Mouse (Mus musculus) CH12.LX (cell line): Measurements from ENCODE around the gene Ranbp10. TPM values are rescaled to one million over a fixed set of nuclear protein-coding genes. Genes with fewer than 3 reads are reported as not detected.

ENCODE experiments used
- DNase-seq: peaks from one replicate; pipeline ENCODE4 v3.0.0-alpha.2; 2013; ENCODE audit errors: extremely low read depth
- H3K27ac ChIP-seq: 2 replicates; pipeline ENCODE4 v1.5.1; 2012; ENCODE audit warnings: low read depth, mild to moderate bottlenecking, control low read depth, moderate library complexity; ENCODE audit not compliant: insufficient read depth
- H3K27me3 ChIP-seq: replicated peaks from 2 replicates; pipeline ENCODE3; 2012; ENCODE audit warnings: inconsistent platforms
- H3K36me3 ChIP-seq, 2 experiments: replicated peaks in 1 of 2; 2 replicates each; pipeline versions ENCODE3 to v1.6.1; 2012; ENCODE audit warnings: inconsistent platforms in 1 of 2, low read length in 1 of 2, mild to moderate bottlenecking in 1 of 2, mixed read lengths in 1 of 2, moderate library complexity in 1 of 2; ENCODE audit not compliant: control insufficient read depth in 1 of 2, insufficient read depth in 1 of 2
- H3K4me1 ChIP-seq, 2 experiments: 2 replicates each; pipeline ENCODE4 v1.6.1; 2012; ENCODE audit warnings: inconsistent platforms in 1 of 2, moderate library complexity in 1 of 2; ENCODE audit not compliant: insufficient read depth in 2 of 2, control insufficient read depth in 1 of 2
- H3K4me2 ChIP-seq: 2 replicates; pipeline ENCODE4 v1.6.1; 2012; ENCODE audit warnings: low read depth, mild to moderate bottlenecking, control low read depth; ENCODE audit not compliant: poor library complexity, insufficient read depth, severe bottlenecking
- H3K4me3 ChIP-seq, 3 experiments: fragments of 150-350 bp in 1 of 3; sonication (generic) in 1 of 3; replicated peaks in 1 of 3; 2 replicates each; pipeline versions ENCODE3 to v1.5.1; 2011 to 2012; ENCODE audit warnings: low read depth in 2 of 3, low read length in 2 of 3, mild to moderate bottlenecking in 2 of 3, moderate library complexity in 2 of 3, control low read depth in 1 of 3, improper control_type of control experiment in 1 of 3, inconsistent platforms in 1 of 3, mixed read lengths in 1 of 3; ENCODE audit not compliant: poor library complexity in 1 of 3
- H3K79me2 ChIP-seq: replicated peaks from 2 replicates; pipeline ENCODE4 v1.6.1; 2012; ENCODE audit warnings: mild to moderate bottlenecking, moderate library complexity; ENCODE audit not compliant: control insufficient read depth, poor library complexity, insufficient read depth, severe bottlenecking; ENCODE audit errors: extremely low read depth
- H3K9ac ChIP-seq: 2 replicates; pipeline ENCODE4 v1.6.1; 2012; ENCODE audit warnings: low read depth, mild to moderate bottlenecking, control low read depth, moderate library complexity; ENCODE audit not compliant: insufficient read depth
- H3K9me3 ChIP-seq: replicated peaks from 2 replicates; pipeline ENCODE3; 2012; ENCODE audit warnings: low read length, inconsistent platforms, mixed read lengths
- CTCF ChIP-seq, 2 experiments: IDR thresholded peaks in 1 of 2; conservative IDR thresholded peaks in 1 of 2; 2 replicates each; pipeline ENCODE4 v1.5.1; 2011 to 2012; ENCODE audit warnings: low read depth in 2 of 2, low read length in 2 of 2, improper control_type of control experiment in 1 of 2, inconsistent platforms in 1 of 2, mild to moderate bottlenecking in 1 of 2, moderate library complexity in 1 of 2
- ELF1 ChIP-seq: IDR thresholded peaks from 2 replicates; pipeline ENCODE4 v1.6.1; 2014; ENCODE audit warnings: low read depth, mild to moderate bottlenecking, inconsistent platforms, low read length, improper control_type of control experiment
- EP300 ChIP-seq: IDR thresholded peaks from 2 replicates; pipeline ENCODE4 v1.6.1; 2011; ENCODE audit warnings: low read length, improper control_type of control experiment
- HCFC1 ChIP-seq: IDR thresholded peaks from 2 replicates; pipeline ENCODE4 v1.6.1; 2012; ENCODE audit warnings: low read depth, mild to moderate bottlenecking, inconsistent platforms, low read length, improper control_type of control experiment
- JUND ChIP-seq: conservative IDR thresholded peaks from 2 replicates; pipeline ENCODE4 v1.6.1; 2011; ENCODE audit warnings: low read depth, low read length, improper control_type of control experiment
- MXI1 ChIP-seq: IDR thresholded peaks from 2 replicates; pipeline ENCODE4 v1.6.1; 2011; ENCODE audit warnings: mild to moderate bottlenecking, low read depth, low read length, improper control_type of control experiment
- NRF1 ChIP-seq: IDR thresholded peaks from 2 replicates; pipeline ENCODE4 v1.6.1; 2014; ENCODE audit warnings: low read depth, mild to moderate bottlenecking, inconsistent platforms, low read length, improper control_type of control experiment, moderate library complexity
- PAX5 ChIP-seq: IDR thresholded peaks from 2 replicates; pipeline ENCODE4 v1.6.1; 2012; ENCODE audit warnings: low read length, inconsistent platforms, mixed read lengths
- RAD21 ChIP-seq: IDR thresholded peaks from 2 replicates; pipeline ENCODE4 v1.6.1; 2011; ENCODE audit warnings: low read depth, mild to moderate bottlenecking, low read length, improper control_type of control experiment, moderate library complexity
- RCOR1 ChIP-seq: conservative IDR thresholded peaks from 2 replicates; pipeline ENCODE4 v1.6.1; 2012; ENCODE audit warnings: low read depth, mild to moderate bottlenecking, inconsistent platforms, low read length, improper control_type of control experiment
- SIN3A ChIP-seq: IDR thresholded peaks from 2 replicates; pipeline ENCODE4 v1.6.1; 2012; ENCODE audit warnings: low read length, improper control_type of control experiment, inconsistent platforms
- SMC3 ChIP-seq: IDR thresholded peaks from 2 replicates; pipeline ENCODE4 v1.6.1; 2011; ENCODE audit warnings: low read depth, low read length, improper control_type of control experiment
- TCF12 ChIP-seq: IDR thresholded peaks from 2 replicates; pipeline ENCODE4 v1.6.1; 2014; ENCODE audit warnings: low read depth, mild to moderate bottlenecking, inconsistent platforms, low read length, improper control_type of control experiment
- UBTF ChIP-seq: IDR thresholded peaks from 2 replicates; pipeline ENCODE4 v1.6.1; 2012; ENCODE audit warnings: low read depth, mild to moderate bottlenecking, inconsistent platforms, low read length, improper control_type of control experiment, moderate library complexity
- USF1 ChIP-seq: IDR thresholded peaks from 2 replicates; pipeline ENCODE4 v1.6.1; 2014; ENCODE audit warnings: low read depth, mild to moderate bottlenecking, inconsistent platforms, low read length, improper control_type of control experiment
- USF2 ChIP-seq: conservative IDR thresholded peaks from 2 replicates; pipeline ENCODE4 v1.6.1; 2011; ENCODE audit warnings: low read depth, low read length, improper control_type of control experiment
- ZC3H11A ChIP-seq: IDR thresholded peaks from 2 replicates; pipeline ENCODE4 v1.6.1; 2012; ENCODE audit warnings: low read depth, mild to moderate bottlenecking, inconsistent platforms, low read length, improper control_type of control experiment
- ZMIZ1 ChIP-seq: IDR thresholded peaks from 2 replicates; pipeline ENCODE4 v1.6.1; 2012; ENCODE audit warnings: low read depth, mild to moderate bottlenecking, inconsistent platforms, low read length, improper control_type of control experiment
- ZNF384 ChIP-seq: IDR thresholded peaks from 2 replicates; pipeline ENCODE4 v1.6.1; 2012; ENCODE audit warnings: low read depth, low read length, improper control_type of control experiment, inconsistent platforms
- dilution Hi-C: fragments of 300-500 bp; cut with MboI; formaldehyde crosslinking; loops from 2 replicates; pipeline ENCODE4 v1.14.3; 2020; ENCODE audit warnings: low sequenced_read_pairs; ENCODE audit not compliant: extremely low pct_unique_long_range_greater_than_20kb, extremely low pct_ligation_motif_present
- in situ Hi-C: fragments of 300-500 bp; cut with MboI; formaldehyde crosslinking; loops from 3 replicates; pipeline ENCODE4 v1.14.3; 2019; ENCODE audit warnings: low sequenced_read_pairs, low pct_ligation_motif_present, low pct_unique_long_range_greater_than_20kb, mixed read lengths
- polyA plus RNA-seq: library from polyadenylated mRNA; unstranded; fragments of >175 nt; gene quantifications from 2 replicates; pipeline ENCODE4 v1.2.1, GENCODE M21; 2012; ENCODE audit warnings: low read depth; ENCODE audit not compliant: insufficient read length
- total RNA-seq, 2 experiments: library from RNA; depleted of rRNA; stranded (reverse); fragments of 300-350 nt in 1 of 2; fragments of >200 nt in 1 of 2; gene quantifications; 2 replicates each; pipeline ENCODE4 v1.2.3; 2012 to 2014

Ranbp10 gene
- total and polyA plus RNA-seq, 3 experiments, result 7.4 to 15.8 (median 8.7) TPM

- TF ChIP-seq EP300, result no peak
- TF ChIP-seq CTCF (conservative IDR thresholded peaks at IDR 0.05 in 1 of 2, IDR thresholded peaks at IDR 0.05 in 1 of 2; ENCODE audit: low read depth in 2 of 2, low read length in 2 of 2), result peak; percentile 72 to 74; a peak in 3 of 4 replicates
- TF ChIP-seq USF1, result no peak
- TF ChIP-seq JUND, result no peak
- no peak for TF ChIP-seq MXI1
- TF ChIP-seq ZNF384, result no peak
- TF ChIP-seq HCFC1, result no peak
- TF ChIP-seq RCOR1, result no peak
- TF ChIP-seq UBTF, result no peak
These were observed 38.9 kb downstream of the Ranbp10 start (continued) for GRCm38 (mm10) chr8:105788241-105788640.

GRCm38 (mm10) chr8:105780298-105780697 lies 46.9 kb downstream of the Ranbp10 start:
- H3K9me3 ChIP-seq, result no peaks in the 10 kb centered on the region
- no peak for TF ChIP-seq PAX5
- TF ChIP-seq USF2, result no peak
- no peak for TF ChIP-seq SIN3A

GRCm38 (mm10) chr8:105777833-105778232 lies 49.3 kb downstream of the Ranbp10 start:
- peaks cover 67 to 94% of the 10 kb centered on the region in 2 experiments for H3K36me3 ChIP-seq
- H3K4me3 ChIP-seq, result no peak overlapping the region
- H3K4me1 ChIP-seq, result no peaks in the 10 kb centered on the region
- no peaks in the 10 kb centered on the region for H3K79me2 ChIP-seq
- no peaks in the 10 kb centered on the region for H3K27me3 ChIP-seq
- H3K9ac ChIP-seq, result no peak overlapping the region
- DNase-seq, result no peak
- TF ChIP-seq SMC3 (no peak), ZC3H11A (no peak), ZMIZ1 (no peak), RAD21 (no peak), USF1 (no peak), CTCF (conservative IDR thresholded peaks at IDR 0.05 in 1 of 2, IDR thresholded peaks at IDR 0.05 in 1 of 2; ENCODE audit: low read depth in 2 of 2, low read length in 2 of 2) (no peak), TCF12 (no peak), ELF1 (no peak), NRF1 (no peak)
- TF ChIP-seq, all 38 proteins: peak for 0
- in situ Hi-C loops (no loop called here), dilution Hi-C loops (no loop called here)
- H3K9me3 ChIP-seq, result no peaks in the 10 kb centered on the region
- no peak overlapping the region for H3K27ac ChIP-seq
- no peak overlapping the region for H3K4me2 ChIP-seq

More at GRCm38 (mm10) chr8:105780298-105780697, 46.9 kb downstream of the Ranbp10 start:
- no peaks in the 10 kb centered on the region for H3K4me1 ChIP-seq
- no peak for DNase-seq
- peaks cover 46 to 88% of the 10 kb centered on the region in 2 experiments for H3K36me3 ChIP-seq
- dilution Hi-C loops, result no loop called here
- no peak overlapping the region for H3K4me2 ChIP-seq
- H3K27ac ChIP-seq, result no peak overlapping the region
- no peak overlapping the region for H3K4me3 ChIP-seq
- no peaks in the 10 kb centered on the region for H3K79me2 ChIP-seq
- in situ Hi-C loops, result no loop called here
- H3K27me3 ChIP-seq, result no peaks in the 10 kb centered on the region
- no peak overlapping the region for H3K9ac ChIP-seq
